Mouse (Mus musculus) kidney, adult 2 months (tissue): ENCODE measurements around the gene Nav2. TPM values are rescaled to one million over a fixed set of nuclear protein-coding genes. Genes with fewer than 3 reads are reported as not detected.

ENCODE experiments used
- DNase-seq: peaks from one replicate; pipeline ENCODE4 v3.0.0; 2021
- H3K27ac ChIP-seq: fragments of 200-500 bp; 2 replicates; pipeline ENCODE4 v1.5.1; 2012; ENCODE audit warnings: low read depth, low read length, control low read depth, inconsistent platforms; ENCODE audit not compliant: insufficient read depth
- H3K27me3 ChIP-seq: fragments of 200-500 bp; replicated peaks from 2 replicates; pipeline ENCODE4 v1.6.1; 2012; ENCODE audit warnings: mild to moderate bottlenecking, moderate library complexity, low read length, inconsistent platforms; ENCODE audit not compliant: control insufficient read depth, insufficient read depth
- H3K36me3 ChIP-seq: fragments of 200-500 bp; 2 replicates; pipeline ENCODE4 v1.6.1; 2012; ENCODE audit warnings: mild to moderate bottlenecking, moderate library complexity, low read length, inconsistent platforms; ENCODE audit not compliant: control insufficient read depth, insufficient read depth
- H3K4me1 ChIP-seq: fragments of 200-500 bp; 2 replicates; pipeline ENCODE4 v1.6.1; 2011; ENCODE audit warnings: low read length; ENCODE audit not compliant: control insufficient read depth, insufficient read depth
- H3K4me3 ChIP-seq: fragments of 200-500 bp; 2 replicates; pipeline ENCODE4 v1.5.1; 2011; ENCODE audit warnings: mild to moderate bottlenecking, low read depth, low read length, control low read depth; ENCODE audit not compliant: insufficient read depth
- CTCF ChIP-seq: fragments of 200-500 bp; conservative IDR thresholded peaks from 2 replicates; pipeline ENCODE4 v1.5.1; 2011; ENCODE audit warnings: low read depth, mild to moderate bottlenecking, control low read depth, low read length, moderate library complexity, mixed read lengths; ENCODE audit not compliant: insufficient read depth, insufficient read length
- POLR2A ChIP-seq: fragments of 200-500 bp; IDR thresholded peaks from one replicate; pipeline ENCODE4 v1.6.1; 2011; ENCODE audit warnings: low read depth, low read length, control low read depth
- WGBS: fragments of 180-500 bp; shearing (Covaris S2); methylation state at CpG from one replicate; pipeline ENCODE4 v1.1.7; 2018; 5-methylcytosine and 5-hydroxymethylcytosine counted together
- polyA plus RNA-seq: library from polyadenylated mRNA; depleted of rRNA; stranded (reverse); fragments of >200 nt; gene quantifications from 2 replicates; pipeline ENCODE4 v1.2.3, GENCODE M21; 2012

The Nav2 gene
- polyA plus RNA-seq, 1 experiment = 18.3 TPM

DNA sequence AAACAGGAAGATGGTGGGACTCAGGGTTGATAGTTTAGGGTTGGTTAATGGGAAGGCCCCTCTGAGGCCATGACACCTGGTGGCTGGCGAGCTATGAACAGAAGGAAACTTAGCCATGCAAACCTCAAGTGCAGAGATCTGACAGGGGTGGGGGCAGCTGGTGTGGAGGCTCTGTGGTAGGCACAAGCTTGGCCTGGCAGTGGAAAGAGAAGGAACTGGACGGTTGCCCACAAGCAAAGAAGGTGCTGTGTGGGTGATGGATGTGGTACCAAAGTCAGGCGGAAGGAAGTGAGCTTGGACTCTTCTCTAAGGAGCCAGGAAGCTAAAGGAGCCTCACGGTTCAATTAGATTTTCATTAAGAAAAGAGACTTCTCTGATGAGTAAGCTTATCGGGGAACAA is 501.7 kb downstream of the Nav2 start:
- H3K4me1 ChIP-seq = no peaks in the 10 kb centered on the region
- no peak overlapping the region for H3K27ac ChIP-seq
- no peak for DNase-seq
- no peak overlapping the region for H3K4me3 ChIP-seq
- TF ChIP-seq POLR2A = no peak
- TF ChIP-seq CTCF = no peak
- H3K36me3 ChIP-seq = no peaks in the 10 kb centered on the region
- no peaks in the 10 kb centered on the region for H3K27me3 ChIP-seq
- 85% methylated on average over 5 of the region's 5 CpGs for WGBS

DNA sequence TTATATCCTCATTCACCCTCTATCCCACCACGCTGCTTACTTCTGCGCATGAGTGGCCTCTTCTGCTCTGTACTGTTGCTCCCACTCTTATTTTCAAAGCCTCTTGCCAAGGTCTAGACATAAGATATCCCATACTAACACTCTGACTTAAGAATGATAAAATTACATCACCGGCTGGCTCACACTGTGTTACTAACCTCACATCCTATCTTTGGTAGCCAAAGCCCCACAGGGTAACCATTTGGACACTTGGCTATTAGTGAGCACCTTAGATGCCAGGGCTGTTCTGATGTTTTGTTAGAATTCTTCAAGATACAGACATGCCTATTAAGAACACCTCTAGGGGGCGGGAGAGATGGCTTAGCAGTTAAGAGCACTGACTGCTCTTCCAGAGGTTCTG is 502.4 kb downstream of the Nav2 start:
- WGBS = 90% methylated on average over 4 of the region's 4 CpGs
- Histone ChIP-seq H3K4me1 (no peaks in the 10 kb centered on the region), H3K27ac (no peak overlapping the region), H3K36me3 (no peaks in the 10 kb centered on the region), H3K27me3 (no peaks in the 10 kb centered on the region), H3K4me3 (no peak overlapping the region)
- TF ChIP-seq CTCF (no peak), POLR2A (no peak)
- no peak for DNase-seq

DNA sequence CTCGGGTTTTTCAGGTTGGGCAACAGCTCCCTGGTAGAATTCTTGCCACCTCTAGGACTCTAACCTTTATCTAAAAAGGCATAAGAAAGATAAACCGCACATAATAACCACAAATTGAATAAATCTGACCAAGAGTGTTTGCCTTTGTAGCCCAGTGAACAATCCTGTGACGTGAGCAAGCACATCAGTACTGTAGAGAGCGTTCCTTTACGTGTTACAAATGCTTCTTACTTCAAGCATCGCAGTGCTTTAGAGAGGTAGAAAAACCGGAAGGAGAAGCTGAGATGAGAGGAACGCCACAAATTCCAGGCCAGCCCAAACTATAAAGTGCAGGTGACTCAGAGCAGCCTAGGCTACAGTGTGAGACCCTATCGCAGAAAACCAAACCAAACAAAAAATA is 503.3 kb downstream of the Nav2 start:
- no peak overlapping the region for H3K4me3 ChIP-seq
- 86% methylated on average over 9 of the region's 9 CpGs for WGBS
- TF ChIP-seq CTCF (no peak), POLR2A (no peak)
- H3K36me3 ChIP-seq = no peaks in the 10 kb centered on the region
- no peaks in the 10 kb centered on the region for H3K27me3 ChIP-seq
- DNase-seq = no peak
- H3K27ac ChIP-seq = no peak overlapping the region
- no peaks in the 10 kb centered on the region for H3K4me1 ChIP-seq

DNA sequence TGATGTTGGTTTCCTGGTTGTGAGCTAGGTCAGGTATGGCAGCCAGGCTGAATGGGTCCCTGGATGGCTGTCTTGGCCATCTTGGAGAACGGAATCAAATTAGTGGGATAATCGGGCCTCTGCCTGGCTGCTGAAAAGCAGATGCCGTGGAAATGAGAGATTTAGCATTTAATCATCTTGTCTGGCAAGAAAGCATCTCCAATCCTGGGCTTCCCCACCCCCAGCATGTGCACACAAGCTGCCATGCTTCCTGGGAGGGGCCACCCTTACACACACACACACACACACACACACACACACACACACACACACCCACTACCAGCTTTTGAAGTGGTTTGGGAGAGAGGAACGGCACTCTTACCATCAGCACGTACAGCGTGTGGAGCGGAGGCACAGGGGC is 506.6 kb downstream of the Nav2 start:
- 96% methylated on average over 7 of the region's 7 CpGs for WGBS
- no peaks in the 10 kb centered on the region for H3K36me3 ChIP-seq
- DNase-seq = no peak

DNA sequence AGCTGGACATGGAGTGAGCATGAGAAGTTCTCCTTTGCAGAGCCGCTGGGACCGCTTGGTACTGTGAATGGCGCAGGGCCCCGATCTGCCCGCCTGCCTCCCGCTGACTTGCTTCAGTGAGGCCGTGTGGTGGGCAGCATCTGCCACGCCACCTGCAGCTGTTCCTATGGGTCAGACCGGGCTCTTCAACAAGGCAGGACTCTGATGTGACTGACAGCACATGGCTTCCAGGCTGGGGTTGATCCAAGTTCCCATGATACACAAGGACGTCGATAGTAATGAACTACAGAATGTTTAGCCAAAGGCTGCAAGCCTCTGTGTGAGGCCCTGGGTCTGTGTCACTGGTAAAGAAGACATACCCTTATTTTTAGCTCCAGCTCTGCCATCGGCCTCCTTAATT is 507.2 kb downstream of the Nav2 start:
- no peak for DNase-seq
- Histone ChIP-seq H3K36me3 (no peaks in the 10 kb centered on the region), H3K4me1 (no peaks in the 10 kb centered on the region), H3K27ac (no peak overlapping the region), H3K27me3 (no peaks in the 10 kb centered on the region), H3K4me3 (no peak overlapping the region)
- no peak for TF ChIP-seq CTCF
- no peak for TF ChIP-seq POLR2A
- 95% methylated on average over 12 of the region's 12 CpGs for WGBS

More for the DNA sequence above, 506.6 kb downstream of the Nav2 start:
- no peaks in the 10 kb centered on the region for H3K4me1 ChIP-seq
- no peak for TF ChIP-seq POLR2A
- TF ChIP-seq CTCF = no peak
- no peak overlapping the region for H3K4me3 ChIP-seq
- no peak overlapping the region for H3K27ac ChIP-seq
- no peaks in the 10 kb centered on the region for H3K27me3 ChIP-seq

DNA sequence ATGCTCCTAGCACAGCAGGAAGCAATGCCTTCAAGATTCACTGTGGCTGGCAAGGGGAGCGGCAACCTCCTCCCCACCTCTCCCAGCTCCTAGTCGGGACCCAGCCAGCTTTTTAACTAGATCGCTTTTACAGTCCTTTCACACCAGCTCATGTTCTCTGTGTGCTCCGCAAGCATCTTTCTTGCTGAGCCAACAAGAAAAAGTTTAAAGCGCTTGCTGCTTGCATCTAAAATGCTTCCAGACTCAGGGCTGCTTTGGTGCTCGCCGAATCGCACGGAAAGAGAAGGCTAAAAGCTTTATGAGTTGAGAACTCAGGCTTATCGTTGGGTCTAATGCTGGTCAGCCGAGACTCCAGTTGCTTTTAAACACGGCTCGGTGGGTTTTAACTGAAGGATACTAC is 510.3 kb downstream of the Nav2 start:
- 77% methylated on average over 13 of the region's 13 CpGs for WGBS
- no peak overlapping the region for H3K4me3 ChIP-seq
- H3K36me3 ChIP-seq = no peaks in the 10 kb centered on the region
- DNase-seq = no peak
- H3K27me3 ChIP-seq = no peaks in the 10 kb centered on the region
- no peak for TF ChIP-seq POLR2A
- TF ChIP-seq CTCF = no peak
- H3K27ac ChIP-seq = no peak overlapping the region
- H3K4me1 ChIP-seq = no peaks in the 10 kb centered on the region

DNA sequence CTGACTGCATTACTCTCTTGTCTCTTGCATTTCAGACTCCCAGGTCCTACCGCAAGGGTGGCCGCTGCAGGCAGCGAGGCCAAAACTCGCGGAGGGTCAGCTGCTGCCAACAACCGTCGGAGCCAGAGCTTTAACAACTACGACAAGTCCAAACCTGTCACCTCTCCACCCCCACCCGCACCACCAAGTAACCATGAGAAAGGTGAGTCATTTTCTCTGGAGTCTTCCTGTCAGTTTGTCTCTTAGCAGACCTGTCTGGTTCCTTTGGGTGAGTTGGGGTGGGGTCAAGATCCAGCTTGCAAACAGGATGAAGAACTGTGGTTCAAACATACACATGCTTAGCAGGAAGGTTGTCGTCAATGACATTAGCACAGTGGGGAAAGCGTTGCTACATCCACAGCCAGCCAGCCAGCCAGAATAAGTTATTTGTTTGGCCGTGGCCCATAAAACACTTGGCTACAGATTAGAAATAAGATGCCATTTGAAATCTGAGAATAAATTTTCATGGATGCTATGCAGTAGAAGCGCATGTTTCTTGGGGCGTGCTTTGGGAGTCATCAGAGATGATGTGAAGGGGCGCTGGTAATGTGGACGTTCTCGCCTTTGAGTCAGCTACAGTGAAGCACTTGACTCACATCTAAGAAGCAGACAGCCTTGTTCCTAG is 511.8 kb downstream of the Nav2 start:
- Histone ChIP-seq H3K4me1 (no peaks in the 10 kb centered on the region), H3K27me3 (no peaks in the 10 kb centered on the region), H3K4me3 (no peak overlapping the region), H3K27ac (no peak overlapping the region), H3K36me3 (no peaks in the 10 kb centered on the region)
- WGBS = 67% methylated on average over 17 of the region's 17 CpGs
- DNase-seq = no peak
- no peak for TF ChIP-seq CTCF
- TF ChIP-seq POLR2A = no peak

DNA sequence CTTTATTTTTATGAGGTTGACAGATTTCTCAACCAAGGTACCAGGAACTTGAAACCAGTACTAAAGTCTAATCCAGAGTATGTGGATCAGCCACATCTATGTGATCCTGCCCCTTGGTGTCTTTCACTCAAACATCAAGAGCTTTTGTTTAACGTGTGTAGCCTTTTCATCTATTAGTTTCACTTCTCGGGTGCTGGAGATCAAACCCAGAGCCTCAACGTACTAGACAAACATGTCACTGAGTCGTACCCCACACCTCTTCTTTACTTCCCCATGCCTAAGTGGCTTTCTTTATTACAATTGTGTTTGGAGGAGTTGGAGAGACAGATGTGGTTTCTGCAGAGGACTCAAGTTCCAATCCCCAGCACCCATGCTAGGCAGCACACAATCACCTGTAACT is 512.7 kb downstream of the Nav2 start:
- TF ChIP-seq CTCF (no peak), POLR2A (no peak)
- H3K27ac ChIP-seq = no peak overlapping the region

More for the DNA sequence above, 512.7 kb downstream of the Nav2 start:
- no peak overlapping the region for H3K4me3 ChIP-seq
- no peaks in the 10 kb centered on the region for H3K27me3 ChIP-seq
- DNase-seq = no peak
- H3K4me1 ChIP-seq = no peaks in the 10 kb centered on the region
- H3K36me3 ChIP-seq = no peaks in the 10 kb centered on the region
- 80% methylated on average over 4 of the region's 4 CpGs for WGBS
